Mouse (Mus musculus) cerebellum, adult 11 months (tissue): ENCODE data around the gene Mroh3.

Source experiments
- DNase-seq: peaks from one replicate; pipeline ENCODE4 v3.0.0; 2022

The Mroh3 gene

GRCm38 (mm10) chr1:136227870-136228269, 15.2 kb upstream of the Mroh3 start:
- DNase-seq, result no peak

GRCm38 (mm10) chr1:136226626-136227025, 14.0 kb upstream of the Mroh3 start:
- DNase-seq, result no peak

GRCm38 (mm10) chr1:136225846-136226245, 13.2 kb upstream of the Mroh3 start:
- no peak for DNase-seq

- DNase-seq, result no peak
Measured at GRCm38 (mm10) chr1:136223758-136224342, 11.2 kb upstream of the Mroh3 start.

GRCm38 (mm10) chr1:136222386-136222785, 9.8 kb upstream of the Mroh3 start:
- no peak for DNase-seq

- DNase-seq, result no peak
Measured at GRCm38 (mm10) chr1:136220037-136220871, 7.6 kb upstream of the Mroh3 start.

GRCm38 (mm10) chr1:136214304-136214703, 1.7 kb upstream of the Mroh3 start:
- no peak for DNase-seq

- no peak for DNase-seq
Measured at GRCm38 (mm10) chr1:136190033-136190432, 22.6 kb downstream of the Mroh3 start.

GRCm38 (mm10) chr1:136179511-136180001, 33.1 kb downstream of the Mroh3 start:
- DNase-seq, result no peak

- no peak for DNase-seq
Measured at GRCm38 (mm10) chr1:136178741-136179140, 33.9 kb downstream of the Mroh3 start.

- no peak for DNase-seq
Measured at GRCm38 (mm10) chr1:136177085-136177484, 35.5 kb downstream of the Mroh3 start.

GRCm38 (mm10) chr1:136175183-136175582, 37.4 kb downstream of the Mroh3 start:
- DNase-seq, result peak; percentile 28

GRCm38 (mm10) chr1:136174101-136174606, 38.5 kb downstream of the Mroh3 start:
- DNase-seq, result no peak

GRCm38 (mm10) chr1:136172696-136173095, 39.9 kb downstream of the Mroh3 start:
- DNase-seq, result no peak

GRCm38 (mm10) chr1:136170109-136170508, 42.5 kb downstream of the Mroh3 start:
- DNase-seq, result peak; percentile 62

GRCm38 (mm10) chr1:136167657-136168056, 45.0 kb downstream of the Mroh3 start:
- DNase-seq, result no peak

GRCm38 (mm10) chr1:136165436-136165835, 47.2 kb downstream of the Mroh3 start:
- no peak for DNase-seq

GRCm38 (mm10) chr1:136161333-136161921, 51.2 kb downstream of the Mroh3 start:
- no peak for DNase-seq

- no peak for DNase-seq
Measured at GRCm38 (mm10) chr1:136160930-136161329, 51.7 kb downstream of the Mroh3 start.

GRCm38 (mm10) chr1:136160297-136160696, 52.3 kb downstream of the Mroh3 start:
- no peak for DNase-seq

- no peak for DNase-seq
Measured at GRCm38 (mm10) chr1:136159830-136160229, 52.8 kb downstream of the Mroh3 start.

- no peak for DNase-seq
Measured at GRCm38 (mm10) chr1:136156951-136157350, 55.7 kb downstream of the Mroh3 start.

GRCm38 (mm10) chr1:136156304-136156703, 56.3 kb downstream of the Mroh3 start:
- DNase-seq, result no peak

- DNase-seq, result no peak
Measured at GRCm38 (mm10) chr1:136151371-136151770, 61.3 kb downstream of the Mroh3 start.
